Mouse (Mus musculus): Measurements from ENCODE around the gene Pjvk.
"Not testable (repeated sequence)": the region's sequence is repeated elsewhere in the genome, so short reads cannot be mapped to it uniquely, and the experiment has no call there.

- not testable (repeated sequence) for TF ChIP-seq CTCF (IDR thresholded peaks at IDR 0.05; ENCODE audit: insufficient read depth, low read length); POLR2A (IDR thresholded peaks at IDR 0.05; ENCODE audit: borderline replicate concordance, extremely low read depth, low read depth, low read length)
Observed at GRCm38 (mm10) chr2:76622316-76622715, 26.0 kb upstream of the Pjvk start.

All from lung, adult 2 months (tissue).